Mouse (Mus musculus) intestine, postnatal 0 days (tissue): ENCODE data around the gene Rpl28. TPM values are rescaled to one million over a fixed set of nuclear protein-coding genes. Genes with fewer than 3 reads are reported as not detected.

Experiments used
- ATAC-seq: fragments of 200-750 bp; cut with Nextera tagmentation; 2 replicates; pipeline ENCODE4 v1.8.0; 2017; ENCODE audit warnings: mild to moderate bottlenecking, moderate TSS enrichment, moderate library complexity
- H3K27ac ChIP-seq: fragments of 300-500 bp; sonication (generic); 2 replicates; pipeline ENCODE4 v1.5.1; 2014; ENCODE audit warnings: mild to moderate bottlenecking, low read depth, low read length, moderate library complexity
- H3K27me3 ChIP-seq: fragments of 300-500 bp; sonication (generic); replicated peaks from 2 replicates; pipeline ENCODE4 v1.6.1; 2014; ENCODE audit warnings: low read length, mixed read lengths; ENCODE audit not compliant: control insufficient read depth, insufficient read depth
- H3K36me3 ChIP-seq: fragments of 300-500 bp; sonication (generic); 2 replicates; pipeline ENCODE4 v1.6.1; 2014; ENCODE audit warnings: mild to moderate bottlenecking, moderate library complexity; ENCODE audit not compliant: control insufficient read depth, insufficient read depth
- H3K4me1 ChIP-seq: fragments of 300-500 bp; sonication (generic); replicated peaks from 2 replicates; pipeline ENCODE4 v1.6.1; 2014; ENCODE audit warnings: antibody characterized with exemption, low read length, mixed read lengths; ENCODE audit not compliant: control insufficient read depth, insufficient read depth
- H3K4me2 ChIP-seq: fragments of 300-500 bp; sonication (generic); replicated peaks from 2 replicates; pipeline ENCODE4 v1.6.1; 2014; ENCODE audit warnings: low read depth, mild to moderate bottlenecking, moderate library complexity
- H3K4me3 ChIP-seq: fragments of 300-500 bp; sonication (generic); 2 replicates; pipeline ENCODE4 v1.5.1; 2014; ENCODE audit warnings: low read depth, low read length
- H3K9ac ChIP-seq: fragments of 300-500 bp; sonication (generic); 2 replicates; pipeline ENCODE4 v1.6.1; 2014; ENCODE audit warnings: mild to moderate bottlenecking, low read depth, low read length
- H3K9me3 ChIP-seq: fragments of 300-500 bp; sonication (generic); 2 replicates; pipeline ENCODE4 v1.6.1; 2016; ENCODE audit warnings: mixed run types; ENCODE audit not compliant: control insufficient read depth
- CTCF ChIP-seq: sonication (generic); IDR thresholded peaks from 2 replicates; pipeline ENCODE4 v1.5.1; 2016; ENCODE audit warnings: low read depth, mild to moderate bottlenecking, control low read depth, antibody characterized with exemption, moderate library complexity
- WGBS: fragments of 180-500 bp; shearing (Covaris S2); extraction: QIAGEN DNeasy Blood & Tissue Kit; methylation state at CpG from one replicate; pipeline ENCODE4 v1.1.7; 2014; 5-methylcytosine and 5-hydroxymethylcytosine counted together
- polyA plus RNA-seq: library from polyadenylated mRNA; unstranded; fragments of >200 nt; fragmentation: Nextera tagmentation; extraction: Ambion mirVana; gene quantifications from 2 replicates; pipeline ENCODE4 v1.2.1, GENCODE M21; 2015

Gene Rpl28
- polyA plus RNA-seq, 1 experiment from 2014 or later = 419 TPM

GRCm38 (mm10) chr7:4749169-4749568 is 43.5 kb upstream of the Rpl28 start:
- no peak overlapping the region for H3K9ac ChIP-seq
- no peak for TF ChIP-seq CTCF
- no peaks in the 10 kb centered on the region for H3K4me1 ChIP-seq
- no peaks in the 10 kb centered on the region for H3K9me3 ChIP-seq
- no peak overlapping the region for H3K4me3 ChIP-seq
- H3K27ac ChIP-seq = peak overlapping the region; percentile 54; the same call in 1 of the 2 replicates
- no peak overlapping the region for H3K4me2 ChIP-seq
- ATAC-seq = peak; percentile 89
- H3K36me3 ChIP-seq = peaks cover 18% of the 10 kb centered on the region
- H3K27me3 ChIP-seq = no peaks in the 10 kb centered on the region
- 71% methylated on average over 2 of the region's 2 CpGs for WGBS

GRCm38 (mm10) chr7:4751971-4752820 is 40.5 kb upstream of the Rpl28 start:
- peak; percentile 42 for ATAC-seq
- peak overlapping the region; percentile 59 for H3K4me2 ChIP-seq

GRCm38 (mm10) chr7:4752821-4753570 is 39.7 kb upstream of the Rpl28 start, which contains the start of gene Cox6b2:
TSS of gene Cox6b2 (minus strand) at chr7:4753094.
- Histone ChIP-seq H3K27ac (no peak within 1 kb of the TSS; the same call in 1 of the 2 replicates), H3K27me3 (no peaks in the 10 kb centered on the region), H3K4me2 (peak within 1 kb of the TSS; percentile 59), H3K9me3 (no peaks in the 10 kb centered on the region), H3K4me1 (no peaks in the 10 kb centered on the region), H3K36me3 (no peaks in the 10 kb centered on the region), H3K4me3 (peak within 1 kb of the TSS; percentile 41), H3K9ac (no peak within 1 kb of the TSS)
- 6% methylated on average over 24 of the region's 24 CpGs for WGBS
- 0 out of 2 replicates have a peak, but pooled peaks have one; percentile 18 for TF ChIP-seq CTCF
- ATAC-seq = peak; percentile 57

More at GRCm38 (mm10) chr7:4751971-4752820, 40.5 kb upstream of the Rpl28 start:
- H3K4me1 ChIP-seq = no peaks in the 10 kb centered on the region
- 0 out of 2 replicates have a peak overlapping the region, but pooled peaks have one; percentile 1 for H3K9ac ChIP-seq
- peaks cover under 1% of the 10 kb centered on the region; the same call in 1 of the 2 replicates for H3K36me3 ChIP-seq
- peak overlapping the region; percentile 41 for H3K4me3 ChIP-seq
- no peaks in the 10 kb centered on the region for H3K27me3 ChIP-seq
- WGBS = 2% methylated on average over 28 of the region's 30 CpGs
- no peak for TF ChIP-seq CTCF
- H3K9me3 ChIP-seq = no peaks in the 10 kb centered on the region
- no peak overlapping the region for H3K27ac ChIP-seq

- no peak overlapping the region for H3K9ac ChIP-seq
- H3K4me2 ChIP-seq = no peak overlapping the region
- 36% methylated on average over 1 of the region's 1 CpGs for WGBS
- no peak for ATAC-seq
- no peaks in the 10 kb centered on the region for H3K9me3 ChIP-seq
- H3K4me3 ChIP-seq = no peak overlapping the region
- no peak overlapping the region for H3K27ac ChIP-seq
- no peaks in the 10 kb centered on the region for H3K36me3 ChIP-seq
- H3K4me1 ChIP-seq = no peaks in the 10 kb centered on the region
- H3K27me3 ChIP-seq = no peaks in the 10 kb centered on the region
- no peak for TF ChIP-seq CTCF
Measured at GRCm38 (mm10) chr7:4759670-4760069, 33.0 kb upstream of the Rpl28 start.

GRCm38 (mm10) chr7:4764946-4765710 is 27.5 kb upstream of the Rpl28 start:
- no peak overlapping the region for H3K27ac ChIP-seq
- H3K9ac ChIP-seq = no peak overlapping the region; the same call in 1 of the 2 replicates
- whole genome bisulfite sequencing = 8% methylated on average over 4 of the region's 4 CpGs
- ATAC-seq = no peak; the same call in 1 of the 2 replicates
- no peaks in the 10 kb centered on the region for H3K36me3 ChIP-seq
- no peak overlapping the region for H3K4me3 ChIP-seq
- H3K9me3 ChIP-seq = no peaks in the 10 kb centered on the region
- H3K27me3 ChIP-seq = no peaks in the 10 kb centered on the region
- H3K4me1 ChIP-seq = no peaks in the 10 kb centered on the region; the same call in 1 of the 2 replicates
- H3K4me2 ChIP-seq = peak overlapping the region; percentile 46
- TF ChIP-seq CTCF = no peak
